Mouse (Mus musculus): ENCODE measurements around the gene Pou6f2. TPM values are rescaled to one million over a fixed set of nuclear protein-coding genes. Genes with fewer than 3 reads are reported as not detected.

The Pou6f2 gene
- polyA plus RNA-seq, 1 experiment: 0.94 TPM

DNA sequence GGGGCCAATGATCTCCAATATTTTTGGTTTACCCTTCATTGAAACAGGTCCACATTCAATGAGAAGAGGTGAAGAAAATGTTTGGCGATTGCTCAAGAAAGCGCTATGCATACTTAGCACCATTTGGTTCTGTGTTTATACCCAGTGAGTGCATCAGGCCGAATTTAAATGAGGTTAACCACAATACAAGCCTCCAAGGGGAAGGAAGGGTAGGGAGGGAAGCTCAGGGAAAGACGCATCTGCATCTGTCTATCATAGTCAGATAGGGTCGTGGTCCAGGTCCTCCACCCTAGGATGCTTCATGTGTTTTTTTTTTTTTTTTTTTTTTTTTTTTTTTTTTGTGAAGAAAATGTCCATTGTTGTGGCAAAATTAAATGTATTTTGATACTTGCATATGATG, 236.9 kb downstream of the Pou6f2 start:
- H3K4me3 ChIP-seq (ENCODE audit: insufficient read depth, low read length): no peak overlapping the region
- H3K4me1 ChIP-seq (ENCODE audit: control insufficient read depth, insufficient read depth, low read length): no peaks in the 10 kb centered on the region
- no peak for TF ChIP-seq CTCF (IDR thresholded peaks at IDR 0.05; ENCODE audit: extremely low read depth, insufficient read depth, low read length)
- no peak for TF ChIP-seq POLR2A (IDR thresholded peaks at IDR 0.05; ENCODE audit: extremely low read depth, insufficient read depth, low read length)
- no peak overlapping the region for H3K27ac ChIP-seq (ENCODE audit: insufficient read depth, low read length)

- Histone ChIP-seq H3K4me3 (ENCODE audit: insufficient read depth, low read length) (no peak overlapping the region), H3K27ac (ENCODE audit: insufficient read depth, low read length) (no peak overlapping the region), H3K4me1 (ENCODE audit: control insufficient read depth, insufficient read depth, low read length) (no peaks in the 10 kb centered on the region)
- no peak for TF ChIP-seq POLR2A (IDR thresholded peaks at IDR 0.05; ENCODE audit: extremely low read depth, insufficient read depth, low read length)
- TF ChIP-seq CTCF (IDR thresholded peaks at IDR 0.05; ENCODE audit: extremely low read depth, insufficient read depth, low read length): no peak
Observed at GRCm38 (mm10) chr13:18153949-18154582, 243.4 kb downstream of the Pou6f2 start.

GRCm38 (mm10) chr13:18133646-18134045, 263.8 kb downstream of the Pou6f2 start:
- Histone ChIP-seq H3K27ac (ENCODE audit: insufficient read depth, low read length) (no peak overlapping the region), H3K4me1 (ENCODE audit: control insufficient read depth, insufficient read depth, low read length) (no peaks in the 10 kb centered on the region)
- TF ChIP-seq POLR2A (IDR thresholded peaks at IDR 0.05; ENCODE audit: extremely low read depth, insufficient read depth, low read length): no peak
- no peak for TF ChIP-seq CTCF (IDR thresholded peaks at IDR 0.05; ENCODE audit: extremely low read depth, insufficient read depth, low read length)

DNA sequence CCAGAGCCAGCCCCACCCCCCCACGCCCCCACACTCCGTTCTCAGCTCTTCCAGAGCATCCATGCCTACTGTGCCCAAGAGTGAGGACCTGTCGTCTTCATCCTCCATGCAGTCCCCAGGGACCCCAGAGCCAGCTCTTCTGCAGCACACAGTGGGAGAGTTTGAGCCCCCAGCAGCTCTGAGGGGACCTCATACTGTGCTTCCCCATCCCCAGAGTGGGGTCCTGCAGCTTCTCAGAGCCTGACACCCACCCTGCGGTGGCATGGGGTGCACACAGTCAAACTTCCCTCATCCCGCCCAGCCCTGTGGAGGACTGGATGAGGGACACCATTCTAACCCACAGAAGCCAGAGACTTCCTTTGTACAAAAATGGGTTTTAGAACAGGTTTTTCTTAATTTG, 264.3 kb downstream of the Pou6f2 start:
- no peak for TF ChIP-seq CTCF (IDR thresholded peaks at IDR 0.05; ENCODE audit: extremely low read depth, insufficient read depth, low read length)
- no peak for TF ChIP-seq POLR2A (IDR thresholded peaks at IDR 0.05; ENCODE audit: extremely low read depth, insufficient read depth, low read length)
- H3K4me3 ChIP-seq (ENCODE audit: insufficient read depth, low read length): no peak overlapping the region
- H3K27ac ChIP-seq (ENCODE audit: insufficient read depth, low read length): no peak overlapping the region
- H3K4me1 ChIP-seq (ENCODE audit: control insufficient read depth, insufficient read depth, low read length): no peaks in the 10 kb centered on the region

More at GRCm38 (mm10) chr13:18133646-18134045, 263.8 kb downstream of the Pou6f2 start:
- H3K4me3 ChIP-seq (ENCODE audit: insufficient read depth, low read length): no peak overlapping the region

GRCm38 (mm10) chr13:18131324-18131723, 266.2 kb downstream of the Pou6f2 start:
- no peak overlapping the region for H3K27ac ChIP-seq (ENCODE audit: insufficient read depth, low read length)
- H3K4me3 ChIP-seq (ENCODE audit: insufficient read depth, low read length): no peak overlapping the region
- TF ChIP-seq POLR2A (IDR thresholded peaks at IDR 0.05; ENCODE audit: extremely low read depth, insufficient read depth, low read length) (no peak), CTCF (IDR thresholded peaks at IDR 0.05; ENCODE audit: extremely low read depth, insufficient read depth, low read length) (no peak)
- no peaks in the 10 kb centered on the region for H3K4me1 ChIP-seq (ENCODE audit: control insufficient read depth, insufficient read depth, low read length)

DNA sequence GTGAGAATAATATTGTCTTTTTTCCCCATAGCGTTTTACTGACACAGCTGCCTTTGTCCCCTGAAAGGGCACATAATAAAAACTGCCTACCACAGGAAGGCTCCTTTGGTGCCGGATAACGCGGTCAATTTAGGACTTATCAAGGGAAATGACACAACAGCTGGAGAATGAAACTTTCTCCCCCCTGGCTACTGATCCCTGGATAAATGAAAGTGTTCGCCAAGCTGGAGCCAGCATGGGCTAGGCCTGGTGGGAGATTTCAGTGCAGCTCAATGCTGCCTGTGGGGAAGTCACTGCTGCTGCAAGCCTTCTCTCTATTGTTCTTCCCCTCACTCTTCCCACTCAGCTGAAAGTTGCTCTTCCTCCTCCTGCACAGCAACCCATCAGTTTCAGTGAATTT, 267.8 kb downstream of the Pou6f2 start:
- Histone ChIP-seq H3K4me1 (ENCODE audit: control insufficient read depth, insufficient read depth, low read length) (no peaks in the 10 kb centered on the region), H3K27ac (ENCODE audit: insufficient read depth, low read length) (no peak overlapping the region), H3K4me3 (ENCODE audit: insufficient read depth, low read length) (no peak overlapping the region)
- no peak for TF ChIP-seq POLR2A (IDR thresholded peaks at IDR 0.05; ENCODE audit: extremely low read depth, insufficient read depth, low read length)
- no peak for TF ChIP-seq CTCF (IDR thresholded peaks at IDR 0.05; ENCODE audit: extremely low read depth, insufficient read depth, low read length)

DNA sequence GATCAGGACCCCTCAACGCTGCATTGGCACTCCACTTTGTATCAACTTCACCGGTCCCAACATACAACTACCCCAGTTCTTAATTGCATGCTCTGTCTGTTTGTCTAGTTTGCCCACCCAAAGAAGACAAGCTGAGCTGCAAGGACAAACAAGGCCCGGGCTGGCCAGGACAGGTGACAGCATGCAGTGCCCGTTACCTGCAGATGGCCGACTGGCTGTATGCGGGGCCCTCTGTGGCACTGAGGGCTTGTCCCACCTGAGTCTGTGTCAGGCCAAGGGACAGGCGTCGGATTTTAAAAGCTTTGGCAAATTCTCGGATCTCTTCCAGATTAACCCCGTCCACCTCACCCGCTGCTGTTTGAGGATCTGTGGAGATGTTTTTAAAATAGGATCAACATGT, 268.7 kb downstream of the Pou6f2 start:
- TF ChIP-seq CTCF (IDR thresholded peaks at IDR 0.05; ENCODE audit: extremely low read depth, insufficient read depth, low read length): no peak
- no peak for TF ChIP-seq POLR2A (IDR thresholded peaks at IDR 0.05; ENCODE audit: extremely low read depth, insufficient read depth, low read length)
- Histone ChIP-seq H3K4me3 (ENCODE audit: insufficient read depth, low read length) (no peak overlapping the region), H3K27ac (ENCODE audit: insufficient read depth, low read length) (no peak overlapping the region), H3K4me1 (ENCODE audit: control insufficient read depth, insufficient read depth, low read length) (no peaks in the 10 kb centered on the region)

GRCm38 (mm10) chr13:18128053-18128452, 269.4 kb downstream of the Pou6f2 start:
- Histone ChIP-seq H3K4me3 (ENCODE audit: insufficient read depth, low read length) (no peak overlapping the region), H3K27ac (ENCODE audit: insufficient read depth, low read length) (no peak overlapping the region), H3K4me1 (ENCODE audit: control insufficient read depth, insufficient read depth, low read length) (no peaks in the 10 kb centered on the region)
- TF ChIP-seq CTCF (IDR thresholded peaks at IDR 0.05; ENCODE audit: extremely low read depth, insufficient read depth, low read length): no peak
- no peak for TF ChIP-seq POLR2A (IDR thresholded peaks at IDR 0.05; ENCODE audit: extremely low read depth, insufficient read depth, low read length)

DNA sequence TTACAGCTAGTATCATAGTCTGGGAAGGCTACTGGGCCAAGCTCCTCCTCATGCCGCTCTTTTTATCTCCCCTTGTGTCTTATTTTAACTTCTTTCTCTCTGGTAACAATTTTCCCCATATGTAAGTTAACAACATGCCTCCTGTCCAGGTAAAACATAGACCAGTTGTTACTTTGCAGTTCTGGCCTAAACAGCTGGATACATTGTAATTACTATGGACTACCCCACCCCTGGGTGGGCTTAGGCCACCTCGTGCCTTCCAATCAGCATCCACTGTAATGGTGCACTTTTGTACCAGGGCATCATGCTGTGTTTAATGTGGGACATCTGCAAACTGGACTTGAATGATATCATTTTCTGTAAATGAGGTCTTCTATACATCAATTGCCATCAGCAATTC, 271.4 kb downstream of the Pou6f2 start:
- Histone ChIP-seq H3K4me3 (ENCODE audit: insufficient read depth, low read length) (no peak overlapping the region), H3K27ac (ENCODE audit: insufficient read depth, low read length) (no peak overlapping the region), H3K4me1 (ENCODE audit: control insufficient read depth, insufficient read depth, low read length) (no peaks in the 10 kb centered on the region)
- TF ChIP-seq POLR2A (IDR thresholded peaks at IDR 0.05; ENCODE audit: extremely low read depth, insufficient read depth, low read length) (no peak), CTCF (IDR thresholded peaks at IDR 0.05; ENCODE audit: extremely low read depth, insufficient read depth, low read length) (no peak)

DNA sequence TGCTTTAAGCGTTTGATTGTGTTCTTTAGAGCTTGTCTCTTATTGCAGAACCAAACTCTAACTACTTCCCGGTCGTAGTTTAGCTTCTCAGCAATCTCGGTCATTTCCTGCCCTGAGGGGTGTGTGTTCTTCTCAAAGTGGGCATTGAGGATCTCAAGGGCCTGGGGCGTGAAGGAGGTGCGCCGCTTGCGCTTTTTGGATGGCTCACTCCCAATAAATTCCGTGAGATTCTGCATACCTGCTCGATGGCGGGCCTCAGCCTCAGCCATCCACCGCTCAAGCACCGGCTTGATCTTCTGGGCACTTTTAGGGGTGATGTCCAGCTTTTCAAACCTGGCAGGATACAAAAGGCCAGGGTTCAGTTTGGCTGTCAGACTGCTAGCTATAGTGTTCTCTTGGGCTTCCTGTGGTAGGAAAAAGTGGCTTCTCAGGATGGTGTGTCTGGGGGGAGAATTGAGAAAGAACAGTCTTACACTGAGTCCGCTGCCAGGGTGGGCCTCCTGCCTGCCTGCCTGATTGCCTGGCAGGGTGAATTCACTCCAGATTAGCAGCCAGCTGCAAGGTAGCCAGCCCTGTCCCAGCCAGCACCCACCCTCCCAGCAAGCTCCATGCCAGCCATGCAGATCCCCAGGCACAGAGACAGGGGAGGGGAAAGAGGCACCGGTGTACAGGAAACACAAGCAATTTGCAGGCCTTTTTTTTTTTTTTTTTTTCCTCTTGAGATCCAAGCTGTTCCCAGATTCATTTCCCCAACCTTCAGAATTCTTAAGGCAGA, 272.1 kb downstream of the Pou6f2 start:
- Histone ChIP-seq H3K27ac (ENCODE audit: insufficient read depth, low read length) (no peak overlapping the region), H3K4me3 (ENCODE audit: insufficient read depth, low read length) (no peak overlapping the region), H3K4me1 (ENCODE audit: control insufficient read depth, insufficient read depth, low read length) (no peaks in the 10 kb centered on the region)
- TF ChIP-seq POLR2A (IDR thresholded peaks at IDR 0.05; ENCODE audit: extremely low read depth, insufficient read depth, low read length): no peak
- no peak for TF ChIP-seq CTCF (IDR thresholded peaks at IDR 0.05; ENCODE audit: extremely low read depth, insufficient read depth, low read length)

Measured in cortical plate, adult 2 months (tissue).